Mouse (Mus musculus) lung, adult 2 months (tissue): ENCODE measurements around the gene Nsf.

ENCODE experiments used
- CTCF ChIP-seq: fragments of 200-500 bp; IDR thresholded peaks from 2 replicates; pipeline ENCODE4 v1.5.1; 2011; ENCODE audit warnings: mild to moderate bottlenecking, low read length, control low read depth; ENCODE audit not compliant: insufficient read depth
- POLR2A ChIP-seq: fragments of 200-500 bp; IDR thresholded peaks from 2 replicates; pipeline ENCODE4 v1.6.1; 2011; ENCODE audit warnings: low read depth, mild to moderate bottlenecking, control low read depth, low read length, borderline replicate concordance; ENCODE audit errors: extremely low read depth

DNA sequence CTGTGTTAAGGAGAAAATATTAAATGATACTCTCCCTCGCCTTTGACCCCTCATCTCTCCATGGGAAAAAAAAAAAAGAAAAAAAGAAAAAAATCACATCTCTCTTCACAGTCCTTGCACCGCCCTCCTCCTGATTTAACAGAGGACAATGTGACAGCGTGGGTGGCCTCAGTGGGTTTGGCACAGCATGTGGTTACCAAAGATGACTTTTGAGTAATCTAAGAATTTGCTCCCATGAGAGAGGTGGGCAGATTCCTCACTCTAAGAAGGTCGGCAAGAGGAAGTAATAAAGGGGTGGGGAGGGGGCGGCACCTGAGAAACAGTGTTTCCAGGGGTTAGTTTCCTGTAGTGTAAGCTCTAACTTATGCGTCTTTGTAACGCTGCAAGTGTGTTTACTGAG, 37.0 kb downstream of the Nsf start:
- TF ChIP-seq POLR2A (no peak), CTCF (no peak)
